Mouse (Mus musculus) C2C12 (cell line): ENCODE results near the gene Frrs1.

Source experiments
- CTCF ChIP-seq: IDR thresholded peaks from one replicate; pipeline ENCODE4 v1.5.1; 2011; ENCODE audit not compliant: control insufficient read depth, insufficient read depth, insufficient read length
- MAX ChIP-seq: IDR thresholded peaks from one replicate; pipeline ENCODE4 v1.6.1; 2011; ENCODE audit warnings: mild to moderate bottlenecking, control low read depth
- USF1 ChIP-seq: IDR thresholded peaks from one replicate; pipeline ENCODE4 v1.6.1; 2011; ENCODE audit warnings: low read depth, mild to moderate bottlenecking, control low read depth, moderate library complexity

DNA sequence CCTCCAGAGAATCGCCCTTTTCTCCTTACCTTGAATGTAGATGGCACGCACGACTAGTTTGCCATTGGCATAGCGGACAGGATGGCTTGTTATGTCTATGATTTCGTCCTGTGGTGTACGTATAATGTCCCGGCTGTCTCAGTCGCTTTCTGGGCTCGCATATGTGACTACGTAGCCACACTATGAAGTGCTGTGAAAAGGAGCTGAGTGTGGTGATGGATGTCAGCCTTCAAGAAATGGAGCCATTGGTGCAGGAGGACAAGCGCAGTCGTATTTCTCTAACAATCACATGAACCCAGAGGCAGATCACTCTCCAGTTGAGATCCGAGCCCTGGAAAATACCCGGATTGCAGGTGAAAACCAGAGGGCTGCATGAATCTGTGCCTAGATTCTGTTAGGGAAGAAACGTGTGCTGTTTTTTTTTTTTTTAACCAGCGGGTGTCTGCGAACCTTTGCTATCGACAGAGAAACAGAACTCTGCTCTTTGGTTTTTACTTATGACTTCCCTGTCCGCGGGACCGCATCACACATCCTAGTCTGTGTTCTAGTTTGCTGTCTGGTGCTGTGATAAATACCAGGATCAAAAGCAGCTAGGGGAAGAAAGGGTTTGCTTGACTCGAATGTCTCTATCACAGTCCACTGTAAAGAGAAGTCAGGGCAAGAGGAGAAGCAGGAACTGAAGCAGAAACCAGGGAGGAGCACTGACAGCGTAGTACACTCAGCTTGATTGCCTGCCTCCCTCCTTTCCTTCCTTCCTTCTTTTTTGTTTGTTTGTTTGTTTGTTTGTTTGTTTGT is 22.4 kb upstream of the Frrs1 start:
- TF ChIP-seq CTCF (no peak), MAX (no peak), USF1 (no peak)
